Mouse (Mus musculus) NIH3T3 (cell line): ENCODE data around the gene 4931414P19Rik.

Experiments
- DNase-seq: peaks from one replicate; pipeline ENCODE4 v3.0.0-alpha.2; 2012; ENCODE audit warnings: low read depth

Gene 4931414P19Rik

GRCm38 (mm10) chr14:54583681-54584338 is 22.0 kb downstream of the 4931414P19Rik start:
- DNase-seq = peak; percentile 69

GRCm38 (mm10) chr14:54582536-54582935 is 23.3 kb downstream of the 4931414P19Rik start:
- no peak for DNase-seq

- DNase-seq = no peak
Observed at GRCm38 (mm10) chr14:54579638-54580037, 26.2 kb downstream of the 4931414P19Rik start.

GRCm38 (mm10) chr14:54578063-54578462 is 27.7 kb downstream of the 4931414P19Rik start:
- peak; percentile 79 for DNase-seq

GRCm38 (mm10) chr14:54577089-54577982 is 28.5 kb downstream of the 4931414P19Rik start, which contains the start of gene Ajuba:
TSS of gene Ajuba (minus strand) at chr14:54577558.
- peak; percentile 93 for DNase-seq

GRCm38 (mm10) chr14:54576241-54577088 is 29.3 kb downstream of the 4931414P19Rik start:
- peak; percentile 50 for DNase-seq

- DNase-seq = peak; percentile 88
Observed at GRCm38 (mm10) chr14:54575631-54576030, 30.2 kb downstream of the 4931414P19Rik start.

- peak; percentile 22 for DNase-seq
Observed at GRCm38 (mm10) chr14:54575031-54575430, 30.8 kb downstream of the 4931414P19Rik start.

- DNase-seq = peak; percentile 24
Observed at GRCm38 (mm10) chr14:54574253-54574652, 31.5 kb downstream of the 4931414P19Rik start.

GRCm38 (mm10) chr14:54572790-54573736 is 32.7 kb downstream of the 4931414P19Rik start:
- DNase-seq = peak; percentile 87

GRCm38 (mm10) chr14:54572122-54572521 is 33.7 kb downstream of the 4931414P19Rik start:
- peak; percentile 20 for DNase-seq

GRCm38 (mm10) chr14:54569451-54570392 is 36.1 kb downstream of the 4931414P19Rik start:
- DNase-seq = no peak

GRCm38 (mm10) chr14:54568694-54569414 is 36.9 kb downstream of the 4931414P19Rik start:
- peak; percentile 88 for DNase-seq

- DNase-seq = no peak
Observed at GRCm38 (mm10) chr14:54560527-54561242, 45.1 kb downstream of the 4931414P19Rik start.

- peak; percentile 33 for DNase-seq
Observed at GRCm38 (mm10) chr14:54557330-54557729, 48.5 kb downstream of the 4931414P19Rik start.

- DNase-seq = peak; percentile 90
Observed at GRCm38 (mm10) chr14:54553975-54554769, 51.6 kb downstream of the 4931414P19Rik start, which contains the start of gene Haus4. TSS of gene Haus4 (minus strand) at chr14:54554616.

GRCm38 (mm10) chr14:54553454-54553974 is 52.3 kb downstream of the 4931414P19Rik start:
- DNase-seq = peak; percentile 68
